Mouse (Mus musculus) lung, postnatal 0 days (tissue): Measurements from ENCODE around the gene Crocc.

Experiments used
- CTCF ChIP-seq: IDR thresholded peaks from 2 replicates; pipeline ENCODE4 v1.5.1; 2016; ENCODE audit warnings: antibody characterized with exemption, mild to moderate bottlenecking
- EP300 ChIP-seq: IDR thresholded peaks from 2 replicates; pipeline ENCODE4 v1.6.1; 2016; ENCODE audit warnings: antibody characterized with exemption, mild to moderate bottlenecking, control low read depth

- TF ChIP-seq CTCF: no peak
- TF ChIP-seq EP300: no peak
Observed at GRCm38 (mm10) chr4:141049476-141049835, 10.9 kb downstream of the Crocc start.
